ENCODE assay signal across 7 mouse cellular contexts in the genomic region with DNA sequence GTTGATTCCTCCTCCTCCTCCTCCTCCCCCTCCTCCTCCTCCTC. TPM values are rescaled to one million over a fixed set of nuclear protein-coding genes. Genes with fewer than 3 reads are reported as not detected.
A peak's percentile ranks its signal among the peaks of the same experiment; 100 is the strongest.
DNase-seq lines count a peak whose midpoint lies in the region; ATAC-seq and TF ChIP-seq lines count a peak whose summit lies in the region.
"Not testable (repeated sequence)": the region's sequence is repeated elsewhere in the genome, so short reads cannot be mapped to it uniquely, and the experiment has no call there.

A gene (minus strand): TSS at position 5 of the 44 bp plus-strand sequence.

- not testable (repeated sequence) for DNase-seq in adrenal gland, postnatal 36 days; left cerebral cortex, adult 2 months (ENCODE audit: extremely low spot score in 1 of 2, low spot score in 2 of 2)

- peak within 1 kb of the TSS; percentile 74 for H3K4me2 ChIP-seq in forebrain, embryonic 12.5 days
- H3K4me2 ChIP-seq in heart, embryonic 13.5 days = peak within 1 kb of the TSS; percentile 90
- H3K4me2 ChIP-seq in liver, embryonic 16.5 days (ENCODE audit: low read depth, low read length) = peak within 1 kb of the TSS; percentile 92

- H3K4me3 ChIP-seq in forebrain, embryonic 12.5 days (replicated peaks) = peak within 1 kb of the TSS; percentile 64
- H3K4me3 ChIP-seq in heart, embryonic 13.5 days = peak within 1 kb of the TSS; percentile 80
- peak within 1 kb of the TSS; percentile 72 for H3K4me3 ChIP-seq in left cerebral cortex, adult 2 months
- H3K4me3 ChIP-seq in liver, embryonic 16.5 days (ENCODE audit: low read depth, low read length) = peak within 1 kb of the TSS; percentile 71

- not testable (repeated sequence) for H3K9me3 ChIP-seq in forebrain, embryonic 12.5 days; heart, embryonic 13.5 days; liver, embryonic 16.5 days (replicated peaks; ENCODE audit: control insufficient read depth, low read length)

- not testable (repeated sequence) for TF ChIP-seq CTCF in left cerebral cortex, adult 2 months (IDR thresholded peaks at IDR 0.05)

- H3K4me1 ChIP-seq in forebrain, embryonic 12.5 days = peaks cover 25% of the 10 kb centered on the region
- H3K4me1 ChIP-seq in heart, embryonic 13.5 days = peaks cover 20% of the 10 kb centered on the region
- H3K4me1 ChIP-seq in liver, embryonic 16.5 days (ENCODE audit: control insufficient read depth, low read depth, low read length) = not testable (repeated sequence)

- not testable (repeated sequence) for H3K36me3 ChIP-seq in forebrain, embryonic 12.5 days (replicated peaks); heart, embryonic 13.5 days; liver, embryonic 16.5 days (ENCODE audit: control insufficient read depth, insufficient read depth)

- peak within 1 kb of the TSS; percentile 84 for H3K9ac ChIP-seq in forebrain, embryonic 12.5 days
- H3K9ac ChIP-seq in heart, embryonic 13.5 days = peak within 1 kb of the TSS; percentile 92
- peak within 1 kb of the TSS; percentile 66 for H3K9ac ChIP-seq in liver, embryonic 16.5 days (ENCODE audit: low read depth, low read length)

- peak within 1 kb of the TSS; percentile 94 for H3K27ac ChIP-seq in forebrain, embryonic 12.5 days
- peak within 1 kb of the TSS; percentile 87 for H3K27ac ChIP-seq in heart, embryonic 13.5 days (replicated peaks)
- H3K27ac ChIP-seq in left cerebral cortex, adult 2 months = peak within 1 kb of the TSS; percentile 93
- H3K27ac ChIP-seq in liver, embryonic 16.5 days (ENCODE audit: low read length) = peak within 1 kb of the TSS; percentile 41; the same call in 1 of the 2 replicates

- H3K27me3 ChIP-seq in forebrain, embryonic 12.5 days; heart, embryonic 13.5 days (replicated peaks); liver, embryonic 16.5 days (ENCODE audit: control insufficient read depth, insufficient read depth, low read depth, low read length): not testable (repeated sequence)

- intact Hi-C loops in left cerebral cortex, adult 2 months (cut with DNase I) = loop anchor here (1.0 to 10.0 kb wide), 3 partner anchors 47 to 358 kb away; a partner anchor contains a TSS

- ATAC-seq in forebrain, embryonic 12.5 days (ENCODE audit: low FRiP score); heart, embryonic 13.5 days (ENCODE audit: extremely low read depth, insufficient number of reproducible peaks, low FRiP score, low TSS enrichment); inflammation-experienced regulatory T-cells, adult 6 months; liver, embryonic 16.5 days (ENCODE audit: low read depth); monocyte, adult 5-6 weeks (replicated peaks; ENCODE audit: insufficient number of reproducible peaks, low FRiP score, low TSS enrichment, poor library complexity, severe bottlenecking): not testable (repeated sequence)

RNA-seq across cellular contexts. Expression of the gene that starts here (rescaled TPM):
- total RNA-seq in adrenal gland, postnatal 36 days (2021) = 10 to 100 TPM; 49.1 to 56.1 TPM
- 64.7 and 67.1 TPM in 2 replicates for polyA plus RNA-seq in forebrain, embryonic 12.5 days (2016; fragmentation: Nextera tagmentation; extraction: Ambion mirVana)
- polyA plus RNA-seq in heart, embryonic 13.5 days (2015; fragmentation: Nextera tagmentation; extraction: Ambion mirVana) = 51.6 and 54.7 TPM in 2 replicates
- polyA plus RNA-seq in inflammation-experienced regulatory T-cells, adult 6 months (2017; shearing (Covaris generic)) = 10 to 100 TPM; 49.5 to 66.7 (median 56.5) TPM
- total RNA-seq in left cerebral cortex, adult 2 months (2021) = 10 to 100 TPM; 32.3 to 34.7 TPM
- 6.9 and 8.5 TPM in 2 replicates for polyA plus RNA-seq in liver, embryonic 16.5 days (2015; fragmentation: Nextera tagmentation; extraction: Ambion mirVana)
- 56.2 to 67.9 TPM (median 57.5 TPM) in 3 replicates for total RNA-seq in monocyte, adult 5-6 weeks (2017)

Comparison
In these comparisons a context has a peak if more than half of its experiments do, and no peak if none do; other contexts are left out.
1. H3K27ac ChIP-seq: peak in every context shown above with its lines; median percentile 94 in forebrain, embryonic 12.5 days; 93 in left cerebral cortex, adult 2 months; 87 in heart, embryonic 13.5 days; 41 in liver, embryonic 16.5 days.